Mouse (Mus musculus) CD8-positive naive resting alpha-beta T cell, adult 2 months (primary cell): ENCODE data around the gene Tmem106c.

Experiments used
- DNase-seq, 2 experiments: peaks; one replicate each; pipeline ENCODE4 v3.0.0; 2022; ENCODE audit warnings: low read depth in 2 of 2, low spot score in 2 of 2

Tmem106c gene

DNA sequence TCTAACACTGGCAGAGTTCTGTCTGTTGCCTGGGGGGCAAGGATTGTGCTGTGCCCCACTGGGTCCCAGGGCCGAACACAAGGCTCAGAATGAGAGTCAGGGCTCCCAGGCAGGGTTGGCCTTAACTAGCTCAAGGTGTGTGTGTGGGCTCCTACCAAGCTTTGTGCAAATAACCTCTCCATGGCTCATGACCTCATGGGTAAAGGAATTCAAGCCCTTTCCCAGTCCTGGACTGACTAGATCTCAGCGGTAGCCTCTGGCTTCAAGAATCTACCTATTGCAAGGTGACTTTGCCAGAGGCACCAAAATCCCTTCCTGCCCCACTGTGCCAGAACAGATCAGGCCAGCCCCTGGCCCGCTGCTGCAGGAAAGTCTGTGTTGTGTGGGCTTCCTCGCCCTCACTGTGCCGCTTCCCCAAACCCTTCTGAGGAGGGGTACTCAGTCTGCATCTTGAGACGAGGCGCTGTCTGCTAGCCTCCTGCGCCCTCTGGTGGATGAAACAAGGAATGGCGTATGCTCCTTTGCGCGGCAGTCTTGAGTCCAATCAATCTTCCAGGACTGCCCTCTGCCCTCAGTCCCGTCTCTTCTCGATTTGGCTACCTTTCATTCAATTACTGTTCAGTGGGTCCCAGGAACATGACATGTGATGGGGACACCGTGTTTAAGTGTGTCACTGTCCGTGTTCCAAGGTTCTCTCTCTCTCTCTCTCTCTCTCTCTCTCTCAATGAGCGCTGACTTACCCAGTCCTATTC lies 11.7 kb upstream of the Tmem106c start:
- peak; percentile 33 to 52 for DNase-seq

DNA sequence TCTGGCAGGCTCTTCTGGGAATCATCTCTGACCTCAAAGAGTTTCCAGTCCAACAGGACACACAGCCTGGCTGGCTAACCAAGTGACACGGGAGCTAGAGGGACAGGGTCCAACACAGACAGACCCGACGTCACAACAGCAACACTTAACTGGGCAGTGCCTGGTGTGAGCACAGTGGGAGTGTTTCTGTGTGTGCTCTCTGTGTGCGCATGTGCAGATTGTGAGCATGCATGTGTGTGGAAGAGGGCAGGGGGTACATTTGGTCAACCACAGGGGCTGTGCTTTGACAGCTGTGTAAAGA lies 11.2 kb upstream of the Tmem106c start:
- DNase-seq, result no peak

DNA sequence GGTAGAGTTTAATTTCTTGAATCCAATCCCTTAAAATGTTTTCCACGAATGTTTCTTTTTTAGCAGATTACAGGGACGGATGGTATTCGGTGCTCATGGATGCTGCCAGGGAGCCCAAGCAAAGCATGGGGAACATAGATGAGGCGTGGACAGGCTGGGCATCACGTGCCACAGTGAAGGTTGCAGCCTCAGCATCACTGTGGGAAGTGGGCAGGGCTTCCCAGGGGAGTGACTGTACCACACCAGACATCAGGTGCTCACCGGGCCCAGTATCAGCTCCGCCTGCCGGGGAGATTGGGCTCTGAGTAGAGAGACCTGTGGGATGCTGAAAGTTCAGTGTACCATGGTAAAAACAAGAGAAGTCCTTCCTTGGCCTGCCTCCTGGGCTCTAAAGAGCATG lies 9.3 kb upstream of the Tmem106c start:
- no peak for DNase-seq

DNA sequence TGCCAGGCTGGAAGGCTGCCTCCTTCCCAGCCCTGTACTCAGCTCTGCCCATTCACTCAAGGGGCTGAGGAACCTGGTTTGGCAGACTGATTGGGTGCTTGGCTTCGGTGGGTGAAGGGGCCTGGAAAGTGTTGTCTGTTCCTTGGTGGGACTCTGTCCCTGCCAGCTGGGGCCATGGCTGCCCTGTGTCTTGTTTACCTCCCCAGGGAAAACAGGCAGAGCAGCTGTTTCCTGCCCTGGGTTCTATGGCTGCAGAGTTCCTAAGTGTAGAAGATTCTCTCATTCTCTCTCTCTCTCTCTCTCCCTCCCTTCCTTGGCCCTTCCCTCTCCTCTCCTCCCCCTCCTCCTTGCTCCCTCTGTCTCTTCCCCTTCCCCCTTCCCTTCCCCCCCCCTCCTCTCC lies 8.7 kb upstream of the Tmem106c start:
- no peak for DNase-seq

DNA sequence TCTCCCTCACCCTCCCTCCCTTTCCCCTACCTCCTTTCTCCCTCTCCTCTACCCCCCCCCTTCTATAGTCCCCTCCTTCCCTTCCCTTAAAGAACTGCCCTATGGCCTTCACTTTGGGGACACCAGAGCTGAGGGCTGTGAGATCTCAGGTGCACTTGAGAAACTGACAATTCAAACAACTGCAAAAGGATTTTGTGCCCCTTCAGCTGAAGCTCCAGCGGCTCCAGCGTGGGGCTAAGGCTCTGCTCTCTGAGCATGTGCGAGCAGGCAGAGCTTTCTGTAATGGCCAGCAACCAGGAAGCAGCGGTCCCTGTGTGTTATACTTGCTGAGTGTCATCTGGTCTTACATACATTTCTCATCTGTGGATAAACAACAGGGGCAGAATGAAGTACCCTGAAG lies 8.3 kb upstream of the Tmem106c start:
- DNase-seq, result no peak

DNA sequence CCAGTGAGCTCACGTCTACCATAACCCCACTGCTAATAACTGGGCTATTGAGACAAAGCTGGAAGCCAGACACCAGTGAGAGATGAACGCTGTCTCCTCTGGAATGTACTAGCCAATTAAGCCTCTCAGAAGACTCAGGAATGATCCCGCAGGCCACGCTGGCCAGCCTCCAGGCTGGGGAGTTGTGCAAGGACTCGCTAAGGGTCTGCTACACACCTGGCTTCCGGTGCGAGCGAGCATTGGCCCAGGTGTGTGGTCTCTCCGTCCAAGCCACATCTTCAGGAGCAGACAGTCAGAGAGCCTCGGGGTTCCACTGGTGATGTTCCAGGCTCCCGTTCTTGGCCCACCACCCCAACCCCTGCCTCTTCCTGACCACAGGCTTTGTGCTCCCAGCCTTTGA lies 7.6 kb upstream of the Tmem106c start:
- DNase-seq, result no peak

GRCm38 (mm10) chr15:97963329-97963988 lies 541 bp upstream of the Tmem106c start:
- DNase-seq, result peak in 1 of 2 experiments; percentile 11

- no peak for DNase-seq
These were observed 812 bp downstream of the Tmem106c start for GRCm38 (mm10) chr15:97964836-97965187.

DNA sequence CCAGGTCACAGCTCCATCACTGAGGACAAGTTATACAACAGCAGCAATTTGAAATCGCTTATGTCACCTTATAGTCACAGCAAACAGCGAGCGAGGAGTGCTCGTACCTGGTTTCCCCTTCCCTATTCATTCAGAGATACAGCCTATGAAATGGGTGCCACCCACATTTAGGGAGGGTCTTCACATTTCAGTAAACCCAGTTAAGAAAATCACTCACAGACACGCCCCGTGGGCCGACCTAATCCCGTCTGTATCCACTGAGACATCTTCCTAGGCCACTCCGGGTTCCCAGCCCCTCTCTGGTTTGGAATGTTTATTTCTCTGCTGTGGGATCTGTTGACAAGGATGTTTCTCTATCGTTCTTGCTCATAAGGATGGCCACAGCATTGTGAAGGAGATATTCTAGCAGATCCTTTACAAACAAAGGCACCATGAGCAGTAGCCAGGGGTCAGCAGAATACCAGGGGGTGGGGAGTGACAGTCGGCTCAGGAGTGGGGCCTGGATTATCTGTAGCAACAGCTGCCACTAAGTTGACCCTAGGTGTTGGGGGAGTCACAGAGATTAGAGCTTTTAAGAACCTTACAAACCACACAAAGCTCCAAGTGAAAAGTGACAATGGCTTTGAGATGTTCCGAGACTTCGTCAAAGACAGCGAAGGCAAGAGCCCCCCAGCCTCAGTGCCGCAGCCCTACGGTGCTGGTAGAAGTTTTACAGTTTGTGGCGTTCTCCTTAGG lies 1.5 kb downstream of the Tmem106c start:
- no peak for DNase-seq

DNA sequence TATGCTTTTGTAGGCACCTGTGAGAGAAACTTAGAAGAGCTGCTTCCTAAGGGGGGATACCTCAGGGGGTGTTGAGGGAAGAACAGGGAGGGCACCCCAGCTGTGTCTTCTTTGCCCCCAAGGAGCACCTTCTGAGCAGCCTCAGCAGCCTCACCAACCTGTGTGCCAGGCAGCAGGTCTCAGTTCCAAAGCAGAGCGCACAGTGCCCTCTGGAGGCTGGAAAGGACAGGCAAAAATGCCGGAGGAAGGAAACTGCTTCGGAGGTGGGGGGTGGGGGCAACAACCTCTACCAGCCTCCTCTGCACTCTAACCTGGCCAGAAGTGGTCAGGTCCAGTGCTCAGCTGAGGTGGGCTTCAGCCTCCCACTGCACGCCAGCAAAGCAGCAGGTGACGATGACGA lies 6.3 kb downstream of the Tmem106c start:
- DNase-seq, result no peak

- no peak for DNase-seq
These were observed 8.6 kb downstream of the Tmem106c start for GRCm38 (mm10) chr15:97972580-97972979.

DNA sequence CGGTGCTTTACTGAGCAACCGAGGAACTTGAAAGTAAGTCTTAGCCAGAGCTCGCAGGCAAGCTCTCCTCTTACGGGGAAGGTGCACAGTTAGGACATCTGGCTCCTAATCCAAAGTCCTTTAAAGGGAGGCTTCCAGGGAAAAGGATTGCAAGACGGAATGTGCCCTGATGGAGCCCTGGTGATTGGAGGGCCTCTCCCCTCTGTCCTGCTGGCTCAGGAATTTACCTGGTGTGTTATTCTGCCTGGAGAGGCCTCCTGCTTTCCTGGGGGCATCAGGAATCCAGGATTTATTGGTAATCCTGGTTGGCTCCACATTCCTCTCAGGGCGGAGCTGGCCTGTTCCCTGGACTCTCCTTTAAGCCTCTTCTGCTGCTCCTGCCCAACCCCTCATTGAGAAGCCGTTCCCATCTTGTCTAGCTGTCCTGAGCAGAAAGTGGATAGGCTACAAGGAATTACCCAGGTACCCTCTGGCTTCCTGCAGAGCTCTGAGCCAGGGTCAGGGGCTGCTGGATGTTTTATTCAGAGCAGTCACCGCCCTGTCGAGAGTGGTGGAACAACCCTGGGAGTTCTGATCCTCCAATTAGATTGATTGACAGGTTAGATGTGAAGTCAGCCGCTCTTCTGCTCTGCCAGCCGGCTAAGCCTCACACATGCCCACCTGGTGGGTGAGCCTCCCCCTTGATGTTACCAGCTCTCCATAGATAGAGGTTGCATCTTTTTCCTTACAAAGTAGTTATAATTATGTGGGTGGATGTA lies 9.4 kb downstream of the Tmem106c start:
- DNase-seq, result no peak

GRCm38 (mm10) chr15:97981560-97981959 lies 17.6 kb downstream of the Tmem106c start:
- DNase-seq, result no peak

- DNase-seq, result no peak
These were observed 25.5 kb downstream of the Tmem106c start for GRCm38 (mm10) chr15:97989544-97989943.

- DNase-seq, result no peak
These were observed 26.1 kb downstream of the Tmem106c start for GRCm38 (mm10) chr15:97990124-97990523.

DNA sequence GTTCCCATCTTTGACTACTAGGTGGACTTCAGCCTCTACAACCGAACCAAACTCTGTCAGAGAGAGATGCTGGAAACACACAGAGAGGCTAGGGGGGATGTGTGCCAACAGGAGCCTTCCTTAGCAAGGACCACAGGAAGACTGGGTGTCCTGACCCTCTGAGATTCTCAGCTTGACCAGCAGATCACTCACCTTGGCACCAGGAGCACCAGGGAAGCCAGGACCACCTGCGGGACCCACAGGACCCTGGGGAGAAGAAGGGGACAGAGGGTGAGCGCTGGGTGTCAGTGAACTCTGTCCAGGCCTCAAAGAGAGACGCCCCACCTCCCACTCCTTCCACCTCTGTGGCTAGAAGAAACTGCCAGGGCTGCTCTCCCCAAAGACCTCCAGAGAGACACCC lies 26.7 kb downstream of the Tmem106c start:
- no peak for DNase-seq

GRCm38 (mm10) chr15:97991285-97991895 lies 27.4 kb downstream of the Tmem106c start:
- DNase-seq, result no peak

- no peak for DNase-seq
These were observed 28.2 kb downstream of the Tmem106c start for GRCm38 (mm10) chr15:97992027-97992711.

DNA sequence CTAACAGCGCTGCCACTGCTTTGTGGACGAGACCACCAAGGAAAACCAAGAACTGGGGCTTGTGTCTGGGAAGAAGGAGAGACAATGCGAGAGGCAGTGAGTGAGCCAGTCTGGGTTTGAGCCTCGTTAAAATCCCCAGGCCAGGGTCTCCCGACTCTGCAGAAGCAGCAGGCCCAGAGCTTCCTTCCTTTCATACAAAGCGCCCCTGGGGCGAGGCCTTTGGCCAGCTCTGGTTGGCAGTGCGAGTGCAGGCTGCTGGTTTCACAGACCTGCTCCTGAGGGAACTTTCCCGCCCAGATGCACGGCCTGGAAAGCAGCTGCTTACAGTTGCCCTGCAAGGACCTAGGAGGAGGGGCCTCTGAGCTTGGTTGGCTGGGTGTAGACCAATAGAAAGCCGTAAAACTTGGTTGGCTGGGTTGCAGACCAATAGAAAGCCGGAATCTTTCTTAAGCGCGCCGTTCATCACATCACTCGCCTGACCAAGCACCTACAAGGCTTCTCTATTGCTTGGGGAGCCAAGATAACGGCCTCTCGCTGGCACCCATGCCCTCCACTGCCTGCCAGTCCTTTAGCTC lies 28.8 kb downstream of the Tmem106c start:
- peak; percentile 4 to 20 for DNase-seq

GRCm38 (mm10) chr15:97996716-97997256 lies 32.8 kb downstream of the Tmem106c start:
- DNase-seq, result no peak
